Mouse (Mus musculus) cortical plate, adult 2 months (tissue): ENCODE results near the gene Nostrin.

Experiments
- CTCF ChIP-seq: fragments of 200-500 bp; IDR thresholded peaks from 2 replicates; pipeline ENCODE4 v1.5.1; 2011; ENCODE audit warnings: mild to moderate bottlenecking, control low read depth, low read length; ENCODE audit not compliant: insufficient read depth; ENCODE audit errors: extremely low read depth
- POLR2A ChIP-seq: fragments of 200-500 bp; IDR thresholded peaks from 2 replicates; pipeline ENCODE4 v1.6.1; 2011; ENCODE audit warnings: mild to moderate bottlenecking, low read length, control low read depth; ENCODE audit not compliant: insufficient read depth; ENCODE audit errors: extremely low read depth

DNA sequence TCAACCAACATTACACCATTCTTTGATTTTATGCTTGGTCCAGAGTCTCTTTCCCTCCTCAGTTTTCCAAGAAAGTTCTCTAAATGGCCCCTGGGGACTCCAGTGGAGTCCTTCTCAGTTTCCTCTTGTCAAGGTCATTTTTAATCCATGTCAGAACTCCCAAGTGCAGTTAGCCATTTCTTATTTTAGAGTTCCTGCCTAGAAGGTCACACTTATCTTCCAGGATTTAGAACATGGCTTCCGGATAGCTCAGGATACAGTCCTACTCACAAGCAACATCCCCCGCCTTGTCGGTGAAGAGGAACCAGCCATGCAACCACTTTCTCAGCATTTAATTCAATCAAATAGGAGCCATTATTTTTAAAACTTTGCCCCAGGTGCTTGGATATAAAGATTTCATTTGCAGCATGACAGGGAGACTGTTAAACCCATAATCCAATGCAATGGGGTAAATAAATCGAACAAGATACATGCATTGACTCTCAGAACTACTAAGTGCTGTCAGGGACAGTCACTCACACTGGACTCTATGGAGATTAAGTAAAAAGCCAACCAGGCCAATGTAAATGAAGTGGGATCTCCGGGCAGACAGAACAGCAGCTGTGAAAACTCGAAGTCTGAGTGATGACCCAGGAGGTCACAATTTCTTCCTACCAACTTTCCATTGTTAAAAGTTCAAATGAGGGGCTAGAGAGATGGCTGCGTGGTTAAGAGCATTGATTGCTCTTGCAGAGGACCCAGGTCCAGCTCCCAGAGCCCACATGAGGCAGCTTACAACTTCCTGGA lies 6.0 kb upstream of the Nostrin start:
- no peak for TF ChIP-seq CTCF
- TF ChIP-seq POLR2A, result no peak
